Mouse (Mus musculus): ENCODE results near the gene Gm10135. TPM values are rescaled to one million over a fixed set of nuclear protein-coding genes. Genes with fewer than 3 reads are reported as not detected.
"Not testable (repeated sequence)": the region's sequence is repeated elsewhere in the genome, so short reads cannot be mapped to it uniquely, and the experiment has no call there.

The Gm10135 gene
- not detected in 2 replicates for polyA plus RNA-seq (2016; fragmentation: Nextera tagmentation; extraction: Ambion mirVana)

- Histone ChIP-seq H3K4me2 (replicated peaks) (no peak within 1 kb of the TSS), H3K4me1 (0 out of 2 replicates have a peak, but pooled peaks cover 3% of the 10 kb centered on the region), H3K27me3 (no peaks in the 10 kb centered on the region), H3K27ac (replicated peaks) (no peak within 1 kb of the TSS), H3K9me3 (no peaks in the 10 kb centered on the region), H3K4me3 (no peak within 1 kb of the TSS), H3K9ac (replicated peaks) (no peak within 1 kb of the TSS), H3K36me3 (peaks cover 28% of the 10 kb centered on the region)
- WGBS, result 96% methylated on average over 7 of the region's 7 CpGs
- ATAC-seq (ENCODE audit: low FRiP score, low read depth), result no peak
Observed at GRCm38 (mm10) chr5:72974602-72975001, at the start of gene Gm10135. Gene Gm10135, minus strand, starts transcription at chr5:72974702.

GRCm38 (mm10) chr5:73023801-73024200 lies 49.3 kb upstream of the Gm10135 start:
- Histone ChIP-seq H3K9me3 (no peaks in the 10 kb centered on the region), H3K9ac (replicated peaks) (no peak overlapping the region), H3K4me3 (no peak overlapping the region), H3K4me1 (no peaks in the 10 kb centered on the region), H3K27ac (replicated peaks) (no peak overlapping the region), H3K36me3 (peaks cover 41% of the 10 kb centered on the region), H3K4me2 (replicated peaks) (no peak overlapping the region), H3K27me3 (no peaks in the 10 kb centered on the region)
- ATAC-seq (ENCODE audit: low FRiP score, low read depth), result no peak
- 90% methylated on average over 13 of the region's 13 CpGs for WGBS

- 49% methylated on average over 9 of the region's 9 CpGs for WGBS
Observed at GRCm38 (mm10) chr5:73014745-73015144, 40.2 kb upstream of the Gm10135 start.

GRCm38 (mm10) chr5:73013611-73014287 lies 39.2 kb upstream of the Gm10135 start:
- not testable (repeated sequence) for H3K4me1 ChIP-seq; H3K36me3 ChIP-seq; H3K27ac ChIP-seq (replicated peaks); H3K9me3 ChIP-seq
- peak overlapping the region; percentile 65 for H3K4me2 ChIP-seq (replicated peaks)
- 2% methylated on average over 51 of the region's 65 CpGs for WGBS
- H3K27me3 ChIP-seq, result peaks cover 31% of the 10 kb centered on the region
- H3K4me3 ChIP-seq, result peak overlapping the region; percentile 44
- ATAC-seq (ENCODE audit: low FRiP score, low read depth), result peak; percentile 84
- H3K9ac ChIP-seq (replicated peaks), result peak overlapping the region; percentile 53

More at GRCm38 (mm10) chr5:73014745-73015144, 40.2 kb upstream of the Gm10135 start:
- no peak overlapping the region for H3K4me2 ChIP-seq (replicated peaks)
- no peak overlapping the region for H3K9ac ChIP-seq (replicated peaks)
- H3K4me3 ChIP-seq, result no peak overlapping the region
- no peak overlapping the region for H3K27ac ChIP-seq (replicated peaks)
- H3K27me3 ChIP-seq, result peaks cover 27% of the 10 kb centered on the region
- H3K9me3 ChIP-seq, result no peaks in the 10 kb centered on the region
- H3K36me3 ChIP-seq, result no peaks in the 10 kb centered on the region
- ATAC-seq (ENCODE audit: low FRiP score, low read depth), result no peak
- peaks cover 5% of the 10 kb centered on the region for H3K4me1 ChIP-seq

- Histone ChIP-seq H3K4me3 (peak overlapping the region; percentile 44), H3K27me3 (peaks cover 38% of the 10 kb centered on the region), H3K4me2 (replicated peaks) (peak overlapping the region; percentile 65)
- not testable (repeated sequence) for H3K9ac ChIP-seq (replicated peaks); H3K36me3 ChIP-seq; H3K9me3 ChIP-seq; H3K27ac ChIP-seq (replicated peaks); H3K4me1 ChIP-seq
- WGBS, result 22% methylated on average over 23 of the region's 27 CpGs
- ATAC-seq (ENCODE audit: low FRiP score, low read depth), result peak; percentile 72
Observed at GRCm38 (mm10) chr5:73012884-73013610, 38.5 kb upstream of the Gm10135 start.

- not testable (repeated sequence) for H3K27ac ChIP-seq (replicated peaks); H3K36me3 ChIP-seq; H3K4me3 ChIP-seq; ATAC-seq (ENCODE audit: low FRiP score, low read depth); H3K4me2 ChIP-seq (replicated peaks); H3K9me3 ChIP-seq; H3K9ac ChIP-seq (replicated peaks); H3K4me1 ChIP-seq
- H3K27me3 ChIP-seq, result peaks cover 50% of the 10 kb centered on the region
- 94% methylated on average over 16 of the region's 16 CpGs for WGBS
Observed at GRCm38 (mm10) chr5:73011806-73012205, 37.3 kb upstream of the Gm10135 start.

- H3K27ac ChIP-seq (replicated peaks); H3K4me3 ChIP-seq; ATAC-seq (ENCODE audit: low FRiP score, low read depth); H3K4me2 ChIP-seq (replicated peaks); H3K4me1 ChIP-seq; H3K9me3 ChIP-seq; H3K9ac ChIP-seq (replicated peaks); H3K36me3 ChIP-seq: not testable (repeated sequence)
- H3K27me3 ChIP-seq, result peaks cover 44% of the 10 kb centered on the region
- WGBS, result 48% methylated on average over 8 of the region's 8 CpGs
Observed at GRCm38 (mm10) chr5:73008230-73008629, 33.7 kb upstream of the Gm10135 start.

GRCm38 (mm10) chr5:73007582-73007959 lies 33.1 kb upstream of the Gm10135 start:
- Histone ChIP-seq H3K4me2 (replicated peaks) (peak overlapping the region; percentile 52), H3K36me3 (no peaks in the 10 kb centered on the region), H3K4me1 (peaks cover 7% of the 10 kb centered on the region; the same call in 1 of the 2 replicates), H3K27me3 (peaks cover 37% of the 10 kb centered on the region), H3K4me3 (peak overlapping the region; percentile 40), H3K9me3 (no peaks in the 10 kb centered on the region), H3K9ac (replicated peaks) (peak overlapping the region; percentile 48; the same call in 1 of the 2 replicates), H3K27ac (replicated peaks) (no peak overlapping the region)
- 47% methylated on average over 5 of the region's 5 CpGs for WGBS
- no peak; the same call in 1 of the 2 replicates for ATAC-seq (ENCODE audit: low FRiP score, low read depth)

- Histone ChIP-seq H3K4me1 (peaks cover 7% of the 10 kb centered on the region; the same call in 1 of the 2 replicates), H3K27ac (replicated peaks) (no peak within 1 kb of the TSS), H3K36me3 (no peaks in the 10 kb centered on the region), H3K4me3 (peak within 1 kb of the TSS; percentile 40), H3K9me3 (no peaks in the 10 kb centered on the region), H3K9ac (replicated peaks) (peak within 1 kb of the TSS; percentile 48), H3K27me3 (peaks cover 37% of the 10 kb centered on the region), H3K4me2 (replicated peaks) (peak within 1 kb of the TSS; percentile 52)
- ATAC-seq (ENCODE audit: low FRiP score, low read depth), result peak; percentile 93
- WGBS, result 7% methylated on average over 65 of the region's 65 CpGs
Observed at GRCm38 (mm10) chr5:73006784-73007581, 32.5 kb upstream of the Gm10135 start, which contains the start of gene Slc10a4. Gene Slc10a4, plus strand, starts transcription at chr5:73006883.

- Histone ChIP-seq H3K4me2 (replicated peaks) (no peak overlapping the region), H3K27ac (replicated peaks) (no peak overlapping the region), H3K27me3 (peaks cover 34% of the 10 kb centered on the region), H3K4me1 (peaks cover 7% of the 10 kb centered on the region; the same call in 1 of the 2 replicates), H3K9ac (replicated peaks) (no peak overlapping the region), H3K9me3 (no peaks in the 10 kb centered on the region), H3K4me3 (no peak overlapping the region), H3K36me3 (no peaks in the 10 kb centered on the region)
- no peak for ATAC-seq (ENCODE audit: low FRiP score, low read depth)
- 82% methylated on average over 5 of the region's 5 CpGs for WGBS
Observed at GRCm38 (mm10) chr5:73004046-73004445, 29.5 kb upstream of the Gm10135 start.

GRCm38 (mm10) chr5:72998546-72998945 lies 24.0 kb upstream of the Gm10135 start:
- H3K27ac ChIP-seq (replicated peaks); ATAC-seq (ENCODE audit: low FRiP score, low read depth); H3K27me3 ChIP-seq; H3K9ac ChIP-seq (replicated peaks); H3K36me3 ChIP-seq; H3K9me3 ChIP-seq; H3K4me3 ChIP-seq; H3K4me2 ChIP-seq (replicated peaks): not testable (repeated sequence)
- 91% methylated on average over 1 of the region's 1 CpGs for WGBS
- peaks cover 14% of the 10 kb centered on the region for H3K4me1 ChIP-seq
